Mouse (Mus musculus) 416B (cell line): ENCODE measurements around the gene Ippk.

Experiments used
- DNase-seq: peaks from one replicate; pipeline ENCODE4 v3.0.0; 2011; ENCODE audit warnings: low read depth

Gene Ippk

GRCm38 (mm10) chr13:49480551-49480950 is 59.5 kb downstream of the Ippk start:
- DNase-seq, result no peak

DNA sequence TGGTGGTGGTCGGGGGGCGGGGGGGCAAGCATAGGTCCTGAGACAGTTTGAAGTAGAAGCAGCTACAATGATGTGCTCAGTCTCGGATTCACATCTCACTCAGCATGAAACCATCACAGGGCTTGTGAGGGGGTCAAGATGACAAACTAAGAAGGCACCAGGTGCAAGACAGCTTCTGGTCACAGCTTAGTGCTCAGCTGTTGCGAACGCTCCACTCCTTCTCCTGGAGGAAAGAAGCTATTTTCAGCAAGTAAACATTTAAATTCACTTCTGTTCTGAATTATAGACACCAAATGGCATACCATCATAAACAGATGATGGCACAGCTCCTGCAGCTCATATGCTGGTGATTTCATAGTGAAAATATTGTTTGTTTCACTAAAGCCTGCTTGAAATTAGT is 64.3 kb downstream of the Ippk start:
- no peak for DNase-seq

- peak; percentile 46 for DNase-seq
Observed at GRCm38 (mm10) chr13:49492376-49493368, 71.6 kb downstream of the Ippk start, which contains the start of gene Tes3-ps. Gene Tes3-ps, plus strand, starts transcription at chr13:49493318.

DNA sequence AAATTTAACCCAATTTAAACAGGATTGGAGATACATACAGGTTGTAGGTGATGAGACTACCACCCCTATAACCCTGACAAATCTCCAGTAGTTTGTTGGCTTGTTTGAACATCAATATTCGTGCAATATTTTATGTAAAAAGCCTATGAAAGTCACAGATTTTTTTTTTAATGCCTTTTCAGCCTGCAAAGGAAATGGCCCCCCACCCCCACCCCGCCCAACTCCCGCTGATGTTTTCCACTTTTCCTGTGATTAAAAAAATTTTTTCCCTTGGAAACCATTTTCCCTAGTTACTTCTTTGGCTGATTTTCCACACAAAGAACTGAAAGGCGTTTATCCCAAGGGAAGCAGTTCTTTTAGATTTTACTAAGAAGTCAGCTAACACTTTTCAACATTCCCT is 83.5 kb downstream of the Ippk start, which contains the start of gene Ecm2:
TSS of gene Ecm2 (plus strand) at position 301 of the 400 bp plus-strand sequence.
- no peak for DNase-seq

DNA sequence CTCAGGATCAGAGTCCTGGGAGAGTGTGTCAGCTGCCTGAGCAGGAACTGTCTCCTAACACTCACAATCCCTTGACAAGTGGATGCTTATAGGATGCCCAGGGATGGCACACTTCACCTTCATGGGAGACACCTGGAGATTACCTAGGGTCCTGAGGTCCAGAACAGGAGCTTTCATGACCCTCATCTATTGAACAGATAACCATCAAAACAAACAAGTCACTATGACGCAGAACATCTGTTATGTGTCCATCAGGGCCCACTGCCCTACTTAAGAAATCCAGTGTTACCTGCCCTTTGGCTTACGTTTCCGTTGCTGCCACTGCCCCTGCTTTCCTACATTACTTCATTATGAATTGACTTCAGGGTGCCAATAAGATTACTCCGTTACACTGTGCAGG is 84.7 kb downstream of the Ippk start:
- DNase-seq, result no peak

DNA sequence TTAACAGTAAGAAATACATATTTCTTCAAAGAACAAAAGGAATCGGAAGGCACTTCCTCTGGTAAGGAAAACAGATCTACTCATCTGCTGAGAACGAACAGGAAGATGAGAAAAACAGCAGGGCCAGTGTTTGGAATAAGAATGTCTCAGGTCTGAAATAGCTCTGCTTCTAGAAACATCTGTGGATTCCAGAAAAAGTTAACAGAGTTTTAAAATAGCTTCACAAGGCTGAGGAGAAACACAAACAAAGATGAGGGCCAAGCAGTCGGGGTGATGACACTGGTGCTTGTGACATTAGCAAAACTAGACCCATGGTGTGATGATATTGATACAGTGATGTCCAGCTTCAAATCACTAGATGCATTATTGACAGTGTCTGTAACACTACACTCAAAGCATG is 86.1 kb downstream of the Ippk start:
- DNase-seq, result no peak
